Mouse (Mus musculus) limb, embryonic 12.5 days (tissue): ENCODE results near the gene Prune2. TPM values are rescaled to one million over a fixed set of nuclear protein-coding genes. Genes with fewer than 3 reads are reported as not detected.

Experiments
- ATAC-seq: fragments of 200-750 bp; cut with Nextera tagmentation; 2 replicates; pipeline ENCODE4 v1.8.0; 2017; ENCODE audit warnings: low read depth, moderate TSS enrichment; ENCODE audit not compliant: insufficient number of reproducible peaks, insufficient read depth, low FRiP score, low TSS enrichment
- H3K27ac ChIP-seq: fragments of 300-500 bp; sonication (generic); 2 replicates; pipeline ENCODE4 v1.5.1; 2016; ENCODE audit warnings: mild to moderate bottlenecking, moderate library complexity
- H3K27me3 ChIP-seq: fragments of 300-500 bp; sonication (generic); 2 replicates; pipeline ENCODE4 v1.6.1; 2016; ENCODE audit warnings: mild to moderate bottlenecking, moderate library complexity
- H3K36me3 ChIP-seq: fragments of 300-500 bp; sonication (generic); 2 replicates; pipeline ENCODE4 v1.6.1; 2016; ENCODE audit warnings: mild to moderate bottlenecking, moderate library complexity
- H3K4me1 ChIP-seq: fragments of 300-500 bp; sonication (generic); replicated peaks from 2 replicates; pipeline ENCODE4 v1.6.1; 2016
- H3K4me2 ChIP-seq: fragments of 300-500 bp; sonication (generic); 2 replicates; pipeline ENCODE4 v1.6.1; 2016; ENCODE audit warnings: mild to moderate bottlenecking, moderate library complexity
- H3K4me3 ChIP-seq: fragments of 300-500 bp; sonication (generic); replicated peaks from 2 replicates; pipeline ENCODE4 v1.5.1; 2016; ENCODE audit warnings: mild to moderate bottlenecking
- H3K9ac ChIP-seq: fragments of 300-500 bp; sonication (generic); replicated peaks from 2 replicates; pipeline ENCODE4 v1.6.1; 2016; ENCODE audit warnings: mild to moderate bottlenecking, moderate library complexity
- H3K9me3 ChIP-seq: fragments of 300-500 bp; sonication (generic); 2 replicates; pipeline ENCODE4 v1.6.1; 2016; ENCODE audit warnings: mild to moderate bottlenecking, moderate library complexity
- WGBS: fragments of 180-500 bp; shearing (Covaris S2); methylation state at CpG from one replicate; pipeline ENCODE4 v1.1.7; 2016; 5-methylcytosine and 5-hydroxymethylcytosine counted together
- polyA plus RNA-seq: library from polyadenylated mRNA; unstranded; fragments of >200 nt; fragmentation: Nextera tagmentation; extraction: Ambion mirVana; gene quantifications from 2 replicates; pipeline ENCODE4 v1.2.1, GENCODE M21; 2016

The Prune2 gene
- polyA plus RNA-seq, 1 experiment from 2014 or later = 0.80 TPM

DNA sequence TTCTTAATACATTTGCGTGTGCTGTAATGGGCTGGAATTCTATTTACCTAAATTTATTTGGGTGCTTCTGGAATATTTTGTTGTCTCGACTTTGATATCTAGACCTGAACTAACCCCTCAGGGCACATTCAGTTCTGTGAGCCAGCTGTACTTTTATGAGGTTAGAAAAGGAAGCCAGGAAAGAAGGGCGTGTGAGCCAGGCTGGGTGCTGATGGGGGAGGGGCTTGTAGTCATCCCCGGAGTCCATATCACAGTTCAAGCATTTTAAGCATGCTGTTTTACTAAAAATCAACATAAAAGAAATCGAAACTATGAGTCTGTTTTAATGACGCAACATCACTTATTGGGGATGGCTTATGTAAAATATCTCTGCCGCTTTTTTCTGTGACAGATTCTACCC is 42.0 kb downstream of the Prune2 start:
- Histone ChIP-seq H3K4me1 (peaks cover 12% of the 10 kb centered on the region; the same call in 1 of the 2 replicates), H3K9ac (no peak overlapping the region), H3K27ac (no peak overlapping the region), H3K27me3 (no peaks in the 10 kb centered on the region), H3K4me2 (no peak overlapping the region), H3K36me3 (no peaks in the 10 kb centered on the region), H3K9me3 (no peaks in the 10 kb centered on the region), H3K4me3 (no peak overlapping the region)
- no peak for ATAC-seq
- WGBS = 56% methylated on average over 7 of the region's 7 CpGs

DNA sequence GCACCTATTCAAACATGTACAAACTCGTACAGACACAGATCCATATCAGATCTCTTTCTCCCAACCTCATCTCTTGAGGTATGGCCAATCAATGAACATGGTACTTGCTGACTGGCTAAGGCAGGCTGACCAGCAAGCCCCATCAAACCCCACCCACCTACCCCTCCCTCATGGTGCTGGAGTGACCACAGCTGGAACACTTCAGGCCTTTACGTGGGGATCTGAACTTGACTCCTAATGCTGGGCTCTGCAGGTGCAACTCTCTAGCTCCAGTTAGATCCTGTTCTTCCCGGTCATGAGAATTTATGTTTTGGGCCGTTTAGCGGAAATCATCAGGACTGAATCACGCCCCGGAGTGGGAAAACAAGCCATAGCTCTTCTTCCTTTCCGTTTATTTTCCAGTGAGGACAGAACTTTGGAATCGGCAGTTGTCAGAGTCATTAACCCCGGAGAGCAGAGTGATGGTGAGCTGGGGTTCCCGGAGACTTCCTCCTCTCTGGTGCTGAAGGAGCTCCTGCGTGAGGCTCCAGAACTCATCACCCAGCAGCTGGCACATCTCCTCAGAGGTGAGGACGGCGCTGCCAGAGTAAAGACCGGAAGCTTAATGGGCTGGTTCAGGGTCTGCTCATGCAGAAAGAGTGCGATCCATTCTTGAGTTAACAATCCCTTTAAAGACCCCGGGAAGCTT is 50.4 kb downstream of the Prune2 start:
- H3K4me3 ChIP-seq = no peak overlapping the region
- no peaks in the 10 kb centered on the region for H3K36me3 ChIP-seq
- no peaks in the 10 kb centered on the region for H3K9me3 ChIP-seq
- H3K4me1 ChIP-seq = peaks cover 3% of the 10 kb centered on the region; the same call in 1 of the 2 replicates
- no peak overlapping the region for H3K27ac ChIP-seq
- no peaks in the 10 kb centered on the region for H3K27me3 ChIP-seq
- H3K9ac ChIP-seq = no peak overlapping the region
- 71% methylated on average over 17 of the region's 17 CpGs for WGBS
- ATAC-seq = no peak
- H3K4me2 ChIP-seq = no peak overlapping the region

DNA sequence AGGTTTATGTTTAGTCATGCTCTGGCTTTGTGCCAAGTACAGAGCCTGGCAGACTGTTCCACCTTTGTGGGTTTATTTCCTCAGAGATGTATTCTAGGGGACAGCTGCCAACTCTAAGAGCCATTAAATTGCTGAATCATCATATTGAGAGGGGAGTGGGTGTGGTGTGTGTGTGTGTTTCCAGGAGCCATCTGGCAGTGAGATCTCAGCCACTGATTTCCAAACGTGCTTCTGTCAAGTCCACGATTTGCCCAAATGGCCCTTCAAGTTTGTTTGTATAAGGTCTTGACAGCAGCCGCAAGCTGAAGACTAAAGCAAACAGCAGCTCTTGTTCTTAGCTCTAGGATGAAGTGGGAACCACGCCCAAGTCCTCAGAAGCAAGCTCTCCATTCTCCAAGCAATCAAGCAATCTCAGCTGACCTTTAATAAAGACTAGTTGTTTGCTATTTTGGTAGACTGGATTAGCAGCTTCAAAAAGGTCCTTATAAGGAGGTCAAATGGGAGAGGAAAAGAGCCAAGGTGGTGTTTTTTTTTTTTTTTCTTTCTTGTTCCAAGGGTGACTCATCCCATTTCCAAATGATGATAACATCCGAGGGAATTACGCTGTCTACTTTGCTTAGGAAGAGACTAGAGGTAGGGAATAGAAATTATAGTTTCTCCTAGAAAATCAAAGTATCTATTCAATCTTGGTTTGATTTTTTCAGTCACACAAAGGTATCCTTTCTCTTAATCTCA is 55.5 kb downstream of the Prune2 start:
- Histone ChIP-seq H3K27me3 (no peaks in the 10 kb centered on the region), H3K4me2 (no peak overlapping the region), H3K36me3 (no peaks in the 10 kb centered on the region), H3K9me3 (no peaks in the 10 kb centered on the region), H3K4me3 (no peak overlapping the region), H3K9ac (no peak overlapping the region), H3K4me1 (peaks cover 3% of the 10 kb centered on the region; the same call in 1 of the 2 replicates), H3K27ac (no peak overlapping the region)
- ATAC-seq = no peak
- 45% methylated on average over 6 of the region's 6 CpGs for WGBS

DNA sequence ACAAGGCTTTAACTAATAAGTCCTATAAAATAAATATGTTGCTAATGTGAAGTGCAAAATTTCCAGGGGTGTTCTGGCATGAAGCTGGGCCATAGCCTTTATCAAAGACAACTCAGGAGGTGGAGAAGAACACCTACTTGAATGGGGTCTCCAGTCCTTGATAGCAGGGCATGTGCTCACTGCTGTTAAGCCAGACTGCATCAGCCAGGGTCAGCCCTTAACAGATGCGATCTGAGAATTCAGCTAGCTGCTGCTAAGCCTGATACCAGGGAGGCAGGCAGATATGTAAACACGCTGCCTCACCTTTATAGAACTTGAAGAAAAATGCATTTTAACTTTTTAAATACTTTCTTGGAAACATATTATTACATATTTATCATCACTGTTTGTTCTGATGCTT is 57.2 kb downstream of the Prune2 start:
- Histone ChIP-seq H3K27ac (no peak overlapping the region), H3K4me3 (no peak overlapping the region), H3K9me3 (no peaks in the 10 kb centered on the region), H3K9ac (no peak overlapping the region), H3K36me3 (no peaks in the 10 kb centered on the region), H3K4me2 (no peak overlapping the region), H3K27me3 (no peaks in the 10 kb centered on the region), H3K4me1 (peaks cover 3% of the 10 kb centered on the region; the same call in 1 of the 2 replicates)
- 57% methylated on average over 2 of the region's 2 CpGs for WGBS
- ATAC-seq = no peak

DNA sequence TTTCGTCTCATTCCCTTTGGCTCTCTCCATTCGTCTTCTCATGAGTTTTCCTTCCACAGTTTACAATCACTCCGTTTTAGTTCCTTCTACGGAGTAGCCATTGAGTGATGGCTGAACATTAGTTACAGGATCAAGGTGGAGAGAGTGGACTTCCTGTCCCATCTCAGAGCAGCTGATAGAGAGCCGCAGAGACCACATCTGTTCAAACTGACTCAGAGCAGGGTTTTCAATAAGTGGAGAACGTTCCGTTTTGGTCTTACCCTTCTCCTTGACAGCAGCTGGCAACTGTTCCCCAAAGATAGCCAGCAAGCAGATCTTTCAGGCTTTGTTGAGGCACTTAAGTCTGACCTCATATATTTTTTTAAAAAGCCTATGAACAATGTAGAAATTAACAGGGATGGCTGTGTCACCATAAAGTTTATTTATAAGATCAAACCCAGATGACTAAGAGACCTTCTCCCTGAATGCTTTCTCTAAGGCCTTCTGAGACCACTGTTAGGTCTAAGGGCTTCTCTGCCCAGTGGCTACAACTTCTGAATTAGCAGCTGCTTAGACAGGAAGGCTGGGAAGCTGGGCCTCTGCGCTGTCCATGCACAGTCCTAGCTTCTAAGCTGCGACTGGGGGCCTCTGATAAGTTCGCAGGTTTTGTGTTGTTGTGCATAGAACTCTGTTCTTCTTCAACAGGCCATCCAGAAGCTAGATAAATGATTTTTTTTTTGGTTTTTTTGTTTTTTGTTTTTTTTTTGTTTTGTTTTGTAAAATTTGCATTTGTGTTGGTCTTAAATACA is 58.6 kb downstream of the Prune2 start:
- H3K4me3 ChIP-seq = no peak overlapping the region
- peaks cover 3% of the 10 kb centered on the region; the same call in 1 of the 2 replicates for H3K4me1 ChIP-seq
- no peaks in the 10 kb centered on the region for H3K9me3 ChIP-seq
- WGBS = 77% methylated on average over 10 of the region's 10 CpGs
- no peak overlapping the region for H3K9ac ChIP-seq
- no peak overlapping the region for H3K27ac ChIP-seq
- no peak for ATAC-seq
- H3K4me2 ChIP-seq = no peak overlapping the region
- H3K27me3 ChIP-seq = no peaks in the 10 kb centered on the region
- no peaks in the 10 kb centered on the region for H3K36me3 ChIP-seq

DNA sequence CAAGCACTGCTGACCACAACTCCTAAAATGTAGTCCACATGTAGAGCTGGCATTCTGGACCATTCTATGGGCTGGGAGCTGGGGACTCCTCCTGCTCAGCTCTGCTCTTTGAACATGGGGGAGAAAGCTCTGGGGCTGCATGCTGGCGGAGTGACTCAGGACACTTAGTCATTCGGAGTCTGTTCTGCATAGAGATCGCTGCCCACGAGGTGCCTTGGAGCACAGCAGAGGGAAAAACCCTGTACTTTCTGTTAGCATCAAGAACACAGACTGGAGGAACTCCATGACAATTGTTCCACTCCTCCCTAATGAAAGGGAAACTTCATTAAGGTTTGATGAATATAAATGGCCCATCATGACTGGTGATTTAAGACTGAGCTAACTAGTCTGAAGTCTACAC is 68.8 kb downstream of the Prune2 start:
- no peak overlapping the region for H3K4me2 ChIP-seq
- no peak for ATAC-seq
- H3K4me3 ChIP-seq = no peak overlapping the region
- no peak overlapping the region for H3K9ac ChIP-seq
- no peak overlapping the region for H3K27ac ChIP-seq
- H3K4me1 ChIP-seq = no peaks in the 10 kb centered on the region
- WGBS = 72% methylated on average over 4 of the region's 4 CpGs
- no peaks in the 10 kb centered on the region for H3K27me3 ChIP-seq
- no peaks in the 10 kb centered on the region for H3K9me3 ChIP-seq
- H3K36me3 ChIP-seq = no peaks in the 10 kb centered on the region

DNA sequence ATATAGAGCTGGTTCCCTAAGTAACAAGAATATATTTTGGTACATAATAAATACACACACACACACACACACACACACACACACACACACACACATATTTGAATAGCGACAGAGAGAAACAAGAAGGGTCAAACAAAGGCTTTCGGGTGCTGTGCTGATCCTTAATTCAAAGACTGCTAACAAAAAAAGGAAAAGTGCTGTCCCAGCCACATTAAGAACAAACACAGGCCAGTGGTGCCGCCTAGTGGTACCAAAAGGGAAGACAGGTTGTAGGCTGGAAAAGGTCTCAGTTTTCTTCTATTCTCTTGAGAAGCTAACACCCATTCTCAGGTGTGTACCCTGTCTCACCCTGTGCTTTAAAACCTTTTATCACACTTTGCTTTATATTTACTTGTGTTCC is 74.4 kb downstream of the Prune2 start:
- Histone ChIP-seq H3K9me3 (no peaks in the 10 kb centered on the region), H3K27ac (no peak overlapping the region), H3K36me3 (no peaks in the 10 kb centered on the region), H3K4me2 (no peak overlapping the region), H3K9ac (no peak overlapping the region), H3K4me1 (no peaks in the 10 kb centered on the region), H3K27me3 (no peaks in the 10 kb centered on the region), H3K4me3 (no peak overlapping the region)
- no peak for ATAC-seq
- 10% methylated on average over 3 of the region's 3 CpGs for WGBS

DNA sequence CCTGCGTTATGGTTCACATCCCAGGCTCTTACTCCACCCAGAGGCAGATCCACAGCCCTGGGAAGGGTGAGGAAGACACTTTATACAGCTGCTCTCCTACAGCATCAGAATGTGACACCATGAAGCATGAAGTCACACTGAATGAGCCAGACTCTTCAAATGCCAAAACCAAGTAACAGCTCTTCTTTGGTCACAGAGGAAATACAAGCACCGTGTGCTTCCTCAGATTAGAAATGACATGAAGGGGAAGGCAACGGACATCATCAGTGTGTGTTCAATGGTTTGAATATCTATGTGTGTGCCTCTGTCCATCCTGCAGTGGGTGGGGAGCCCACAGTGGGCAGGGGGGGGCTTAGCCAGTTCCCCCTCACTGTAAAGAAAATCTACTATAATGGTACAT is 76.4 kb downstream of the Prune2 start:
- H3K4me2 ChIP-seq = no peak overlapping the region
- no peaks in the 10 kb centered on the region for H3K4me1 ChIP-seq
- WGBS = 80% methylated on average over 3 of the region's 3 CpGs
- no peaks in the 10 kb centered on the region for H3K27me3 ChIP-seq
- H3K9me3 ChIP-seq = no peaks in the 10 kb centered on the region
- H3K36me3 ChIP-seq = no peaks in the 10 kb centered on the region
- no peak overlapping the region for H3K4me3 ChIP-seq
- H3K27ac ChIP-seq = no peak overlapping the region
- no peak for ATAC-seq
- H3K9ac ChIP-seq = no peak overlapping the region

DNA sequence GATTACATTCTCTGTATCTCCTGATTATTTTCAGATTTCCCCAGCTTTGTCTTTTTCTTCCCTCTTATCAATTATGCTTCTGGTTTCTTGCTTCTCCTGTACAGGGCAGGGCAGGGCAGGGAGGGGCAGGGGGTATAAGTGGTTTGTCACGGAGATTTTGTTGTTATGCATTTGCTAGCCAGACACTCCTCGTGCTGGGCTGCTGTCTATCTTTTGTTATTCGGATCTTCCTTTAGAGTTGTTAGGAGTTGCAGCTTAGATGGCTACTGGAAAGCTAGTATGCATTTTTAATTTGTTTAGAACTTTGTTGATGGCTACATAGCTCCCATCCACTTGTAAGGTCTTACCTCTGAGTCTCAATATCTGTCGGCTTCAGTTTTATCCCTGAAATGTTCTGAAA is 91.0 kb downstream of the Prune2 start:
- no peak overlapping the region for H3K4me2 ChIP-seq
- no peaks in the 10 kb centered on the region for H3K36me3 ChIP-seq
- peaks cover 14% of the 10 kb centered on the region for H3K9me3 ChIP-seq
- WGBS = 75% methylated on average over 4 of the region's 4 CpGs
- H3K9ac ChIP-seq = no peak overlapping the region
- H3K4me3 ChIP-seq = no peak overlapping the region
- no peak for ATAC-seq
- H3K27ac ChIP-seq = no peak overlapping the region
- no peaks in the 10 kb centered on the region for H3K27me3 ChIP-seq
- no peaks in the 10 kb centered on the region for H3K4me1 ChIP-seq

DNA sequence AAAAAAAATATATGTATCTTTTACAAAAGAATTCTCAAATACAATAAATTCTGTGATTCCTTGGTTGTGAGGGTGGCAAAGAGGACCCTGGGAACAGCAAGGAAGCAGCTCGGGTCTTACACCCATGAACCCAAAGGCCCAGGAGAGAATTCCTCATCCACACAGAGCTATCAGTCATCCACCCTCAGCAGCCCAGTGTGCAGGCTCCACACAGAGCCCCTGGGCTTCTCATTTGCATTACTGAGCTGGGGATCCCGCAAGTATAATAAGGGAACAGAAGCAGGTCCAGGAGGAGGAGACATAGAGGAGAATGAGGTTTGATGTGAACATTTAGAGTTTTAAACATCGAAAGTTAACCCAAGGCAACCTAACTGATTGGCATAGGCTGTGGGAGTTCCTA is 100.0 kb downstream of the Prune2 start:
- Histone ChIP-seq H3K9me3 (no peaks in the 10 kb centered on the region), H3K27ac (no peak overlapping the region), H3K4me2 (no peak overlapping the region), H3K4me3 (no peak overlapping the region), H3K4me1 (no peaks in the 10 kb centered on the region), H3K9ac (no peak overlapping the region), H3K36me3 (no peaks in the 10 kb centered on the region), H3K27me3 (no peaks in the 10 kb centered on the region)
- ATAC-seq = no peak
- WGBS = 57% methylated on average over 3 of the region's 3 CpGs

DNA sequence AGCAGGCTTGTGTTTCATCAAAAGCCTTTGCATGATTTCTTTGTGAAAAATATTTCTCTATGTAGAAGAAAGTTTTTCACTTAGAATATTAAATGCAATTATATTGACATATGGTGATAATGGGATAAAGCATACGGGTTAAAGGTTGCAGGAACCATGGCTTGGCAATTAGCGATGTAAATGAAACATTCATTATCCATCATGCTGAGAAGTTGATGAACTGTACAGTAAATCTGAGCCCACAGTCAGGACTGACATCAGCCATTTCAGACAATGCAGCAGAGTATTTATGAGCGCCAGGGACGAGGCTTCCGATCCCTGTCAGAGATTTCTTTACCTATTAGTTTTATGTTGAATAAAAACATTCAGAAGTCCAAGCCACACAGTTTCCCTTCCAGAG is 104.2 kb downstream of the Prune2 start:
- 77% methylated on average over 5 of the region's 5 CpGs for WGBS
- no peak for ATAC-seq
- H3K9me3 ChIP-seq = no peaks in the 10 kb centered on the region

More for the DNA sequence above, 104.2 kb downstream of the Prune2 start:
- no peak overlapping the region for H3K9ac ChIP-seq
- H3K4me1 ChIP-seq = no peaks in the 10 kb centered on the region
- H3K27ac ChIP-seq = no peak overlapping the region
- no peaks in the 10 kb centered on the region for H3K36me3 ChIP-seq
- H3K4me3 ChIP-seq = no peak overlapping the region
- H3K27me3 ChIP-seq = no peaks in the 10 kb centered on the region
- no peak overlapping the region for H3K4me2 ChIP-seq
